Mouse (Mus musculus) neural tube, embryonic 10.5 days (tissue): Measurements from ENCODE around the gene Ccnd1.
"Not testable (repeated sequence)": the region's sequence is repeated elsewhere in the genome, so short reads cannot be mapped to it uniquely, and the experiment has no call there.

Source experiments
- DNase-seq: peaks from one replicate; pipeline ENCODE4 v3.0.0-alpha.2; 2017; ENCODE audit warnings: low spot score; ENCODE audit errors: extremely low spot score

The Ccnd1 gene

DNA sequence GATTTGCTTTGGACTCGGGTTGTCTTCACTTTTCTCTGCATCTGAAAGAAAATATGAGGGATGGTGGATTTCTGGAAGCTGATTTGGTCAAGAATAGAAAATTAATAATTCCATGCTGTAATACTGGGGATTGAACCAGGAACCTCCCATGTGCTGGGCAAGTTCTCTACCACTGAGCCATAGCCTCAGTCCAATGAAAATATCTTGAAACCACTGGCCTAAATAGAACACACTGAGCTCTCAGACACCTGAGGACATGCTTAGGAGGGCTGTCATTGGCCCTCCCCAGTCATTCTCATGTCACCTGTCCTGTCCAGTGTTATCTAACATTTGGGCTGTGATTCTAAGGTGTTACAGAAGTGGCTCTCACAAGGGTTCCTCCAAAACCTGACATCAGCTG lies 28.6 kb downstream of the Ccnd1 start:
- DNase-seq, result no peak

GRCm38 (mm10) chr7:144908705-144909104 lies 31.0 kb downstream of the Ccnd1 start:
- DNase-seq, result no peak

- no peak for DNase-seq
Observed at GRCm38 (mm10) chr7:144907793-144908192, 31.9 kb downstream of the Ccnd1 start.

GRCm38 (mm10) chr7:144906708-144907397 lies 32.9 kb downstream of the Ccnd1 start:
- peak; percentile 80 for DNase-seq

GRCm38 (mm10) chr7:144905514-144905913 lies 34.2 kb downstream of the Ccnd1 start:
- DNase-seq, result not testable (repeated sequence)

DNA sequence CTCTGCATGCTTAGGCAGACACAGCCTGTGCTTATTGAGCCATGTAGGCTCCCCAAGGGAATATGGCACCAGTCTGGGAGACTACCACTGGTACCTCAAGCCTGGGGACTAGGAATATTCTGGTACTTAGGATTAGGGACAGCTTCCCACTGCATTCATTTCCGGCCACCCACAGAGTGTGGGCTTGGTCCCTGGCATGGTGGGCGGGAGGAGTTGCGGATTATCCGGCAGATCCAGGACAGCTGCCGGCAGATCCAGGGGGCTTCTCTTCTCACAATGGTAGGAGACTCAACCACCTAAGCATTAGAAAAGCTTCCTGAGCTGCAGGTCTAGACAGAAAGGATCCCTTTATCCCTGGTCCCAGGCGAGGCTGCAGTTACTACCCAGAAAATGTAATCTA lies 41.2 kb downstream of the Ccnd1 start:
- no peak for DNase-seq

DNA sequence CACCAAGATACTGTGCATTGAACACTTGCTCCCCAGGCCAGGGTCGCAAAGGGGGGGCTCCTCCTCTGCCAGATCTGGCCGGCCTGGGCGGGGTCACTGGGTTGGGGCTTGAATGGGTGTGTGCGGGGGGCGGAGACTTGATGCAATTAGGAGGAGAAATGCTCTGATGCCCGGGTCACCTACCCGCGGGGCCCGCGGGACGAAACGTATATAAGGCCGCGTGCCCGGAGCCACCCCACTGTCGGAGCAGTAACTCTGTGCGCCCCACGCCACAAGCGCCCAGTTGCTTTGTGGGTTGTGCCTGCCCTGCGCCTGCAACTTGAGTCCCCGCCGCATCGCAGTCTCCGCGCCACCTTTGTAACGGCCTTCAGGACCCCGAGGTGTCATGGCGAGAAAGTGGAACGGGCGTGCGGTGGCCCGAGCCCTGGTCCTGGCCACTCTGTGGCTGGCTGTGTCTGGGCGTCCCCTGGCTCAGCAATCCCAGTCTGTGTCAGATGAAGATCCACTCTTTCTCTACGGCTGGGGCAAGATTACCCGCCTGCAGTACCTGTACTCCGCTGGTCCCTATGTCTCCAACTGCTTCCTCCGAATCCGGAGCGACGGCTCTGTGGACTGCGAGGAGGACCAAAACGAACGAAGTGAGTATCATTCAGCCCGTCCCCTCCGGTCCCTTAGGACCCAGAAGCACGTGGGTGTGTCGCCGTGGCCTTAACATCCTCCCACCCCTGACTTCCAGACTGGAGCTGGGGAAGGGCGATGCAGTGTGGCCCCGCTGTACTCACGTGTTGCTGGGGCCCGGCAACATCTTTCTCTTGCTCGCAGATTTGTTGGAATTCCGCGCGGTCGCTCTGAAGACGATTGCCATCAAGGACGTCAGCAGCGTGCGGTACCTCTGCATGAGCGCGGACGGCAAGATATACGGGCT lies 43.2 kb downstream of the Ccnd1 start, which contains the start of gene Fgf15:
Fgf15 (plus strand) TSS at position 238 of the 925 bp plus-strand sequence.
- peak; percentile 60 for DNase-seq

- DNase-seq, result peak; percentile 82
Observed at GRCm38 (mm10) chr7:144895305-144896111, 44.2 kb downstream of the Ccnd1 start.

DNA sequence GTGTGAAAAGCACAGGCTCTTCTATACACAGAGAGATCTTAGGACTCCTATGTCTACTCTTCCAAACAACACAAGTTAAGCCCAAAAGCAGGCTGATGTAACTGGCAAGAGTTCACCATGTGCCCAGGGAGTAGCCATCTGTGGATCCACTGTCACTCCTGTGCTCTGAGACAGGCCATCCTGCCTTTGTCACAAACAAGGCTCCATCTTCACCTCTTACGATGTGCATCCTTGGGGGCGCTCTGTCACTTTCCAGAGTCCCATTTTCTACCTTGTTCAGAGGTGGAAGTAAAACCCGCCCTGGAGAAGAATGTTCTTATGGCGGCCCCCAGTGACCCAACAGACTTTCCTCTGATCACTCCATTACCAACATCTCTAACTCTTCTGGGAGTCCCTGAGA lies 45.0 kb downstream of the Ccnd1 start:
- DNase-seq, result peak; percentile 33

DNA sequence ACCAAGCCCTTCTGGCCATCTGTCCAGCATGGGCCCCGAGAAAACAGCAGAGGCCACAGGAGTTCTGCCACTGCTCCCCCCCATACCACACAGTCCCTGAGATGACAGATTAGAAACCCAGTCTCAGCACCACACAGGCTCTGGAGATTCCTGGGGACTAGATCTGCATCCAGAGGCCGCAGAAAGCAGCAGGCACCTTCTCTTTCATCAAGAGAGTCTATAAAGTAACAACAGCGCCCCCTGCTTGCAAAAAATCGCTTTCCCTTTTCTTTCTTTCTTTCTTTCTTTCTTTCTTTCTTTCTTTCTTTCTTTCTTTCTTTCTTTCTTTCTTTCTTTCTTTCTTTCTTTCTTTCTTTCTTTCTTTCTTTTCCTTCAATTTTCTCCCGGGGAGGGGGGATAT lies 45.5 kb downstream of the Ccnd1 start:
- DNase-seq, result peak; percentile 46

- no peak for DNase-seq
Observed at GRCm38 (mm10) chr7:144892322-144892721, 47.4 kb downstream of the Ccnd1 start.

GRCm38 (mm10) chr7:144891863-144892262 lies 47.9 kb downstream of the Ccnd1 start:
- no peak for DNase-seq

DNA sequence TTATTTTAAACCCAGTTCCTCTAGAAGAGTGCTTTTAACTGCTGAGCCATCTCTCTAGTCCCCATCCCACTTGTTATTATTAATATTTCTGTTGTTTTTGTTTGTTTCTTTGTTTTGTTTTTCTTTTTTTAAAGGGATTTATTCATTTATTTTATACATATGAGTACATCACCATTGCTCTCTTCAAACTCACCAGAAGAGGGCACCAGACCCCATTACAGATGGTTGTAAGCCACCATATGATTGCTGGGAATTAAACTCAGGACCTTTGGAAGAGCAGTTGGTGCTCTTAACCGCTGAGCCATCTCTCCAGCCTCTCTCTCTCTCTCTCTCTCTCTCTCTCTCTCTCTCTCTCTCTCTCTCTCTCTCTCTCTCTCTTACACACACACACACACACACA lies 49.1 kb downstream of the Ccnd1 start:
- DNase-seq, result not testable (repeated sequence)

DNA sequence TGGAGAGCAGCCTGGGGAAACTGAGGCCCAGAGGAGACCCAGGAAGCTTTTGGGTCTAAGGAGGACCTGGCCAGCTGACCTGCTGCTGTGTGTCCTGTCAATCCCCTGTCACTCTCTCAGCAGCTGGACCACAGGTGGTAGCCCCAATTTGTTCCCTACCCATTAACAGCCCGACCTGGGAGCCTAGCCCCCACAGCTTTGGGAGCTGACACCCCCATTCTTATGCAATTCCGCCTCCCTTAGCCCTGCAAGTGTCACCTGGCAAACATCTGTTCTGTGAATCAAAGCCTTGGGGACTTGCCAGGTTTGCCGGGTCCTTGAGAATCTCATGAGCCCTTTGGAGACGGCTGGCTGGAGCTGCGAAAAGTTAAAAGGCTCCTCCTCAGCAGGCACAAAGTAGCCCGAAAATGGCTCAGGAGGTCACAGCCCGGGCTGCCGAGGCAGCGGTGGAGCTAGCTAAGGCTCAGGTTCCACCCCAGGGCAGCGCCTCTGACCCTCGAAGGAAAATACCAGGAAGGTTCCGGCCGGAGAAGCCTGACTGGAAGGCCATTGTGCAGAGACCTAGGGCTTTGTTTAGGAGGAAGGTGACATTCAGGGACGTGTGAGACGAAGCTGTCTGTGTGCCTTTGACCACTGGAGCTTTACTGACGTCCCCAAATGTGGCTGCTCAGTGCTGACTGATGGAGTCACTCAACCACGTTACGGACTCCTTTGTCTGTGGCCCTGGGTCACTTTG lies 51.0 kb downstream of the Ccnd1 start:
- no peak for DNase-seq

- DNase-seq, result no peak
Observed at GRCm38 (mm10) chr7:144887672-144888071, 52.1 kb downstream of the Ccnd1 start.

DNA sequence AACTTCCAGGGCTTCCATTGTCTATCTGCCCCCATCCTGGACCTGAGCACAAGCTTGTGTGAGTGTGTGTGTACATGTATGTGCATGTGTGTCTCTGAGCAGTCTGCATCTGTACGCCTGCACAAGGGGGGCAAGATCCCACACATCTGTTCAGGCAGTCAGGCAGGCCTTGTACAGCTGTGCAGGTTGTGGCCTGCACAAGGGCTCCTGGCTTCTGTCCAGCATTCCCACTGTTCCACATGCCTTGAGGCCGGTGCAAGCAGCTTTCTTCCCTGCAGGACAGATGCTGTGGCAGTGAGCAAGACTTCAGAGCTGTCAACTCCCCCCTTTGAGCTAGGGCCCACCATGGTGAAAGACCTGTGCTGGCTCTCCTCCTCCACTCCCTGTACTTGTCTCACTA lies 56.6 kb downstream of the Ccnd1 start:
- DNase-seq, result no peak
